Mouse (Mus musculus) large intestine, adult 2 months (tissue): ENCODE results near the gene D13Ertd608e. TPM values are rescaled to one million over a fixed set of nuclear protein-coding genes. Genes with fewer than 3 reads are reported as not detected.
"Not testable (repeated sequence)": the region's sequence is repeated elsewhere in the genome, so short reads cannot be mapped to it uniquely, and the experiment has no call there.

Source experiments
- DNase-seq: peaks from one replicate; pipeline ENCODE4 v3.0.0-alpha.2; 2012; ENCODE audit warnings: low read depth, low spot score
- WGBS: fragments of 180-500 bp; shearing (Covaris S2); methylation state at CpG from one replicate; pipeline ENCODE4 v1.1.7; 2018; 5-methylcytosine and 5-hydroxymethylcytosine counted together
- polyA plus RNA-seq: library from polyadenylated mRNA; depleted of rRNA; stranded (reverse); fragments of >200 nt; gene quantifications from 2 replicates; pipeline ENCODE4 v1.2.3, GENCODE M21; 2012; rRNA removed

The D13Ertd608e gene
- polyA plus RNA-seq: not detected in 2 replicates

GRCm38 (mm10) chr13:119835320-119836056 lies at the start of gene D13Ertd608e:
Gene D13Ertd608e (plus strand): TSS chr13:119836006.
- DNase-seq: not testable (repeated sequence)
- 11% methylated on average over 19 of the region's 25 CpGs for WGBS

GRCm38 (mm10) chr13:119789851-119790717 lies 45.7 kb upstream of the D13Ertd608e start:
- no peak for DNase-seq
- WGBS: 1% methylated on average over 50 of the region's 66 CpGs

GRCm38 (mm10) chr13:119790761-119791579 lies 44.8 kb upstream of the D13Ertd608e start, which contains the start of gene Zfp131:
Gene Zfp131 (minus strand): TSS chr13:119790889.
- peak; percentile 61 for DNase-seq
- under 1% methylated on average over 84 of the region's 86 CpGs for WGBS

GRCm38 (mm10) chr13:119791580-119792135 lies 44.1 kb upstream of the D13Ertd608e start:
- 3% methylated on average over 18 of the region's 18 CpGs for whole genome bisulfite sequencing
- DNase-seq: no peak

GRCm38 (mm10) chr13:119792791-119793404 lies 42.9 kb upstream of the D13Ertd608e start:
- 78% methylated on average over 5 of the region's 5 CpGs for WGBS
- DNase-seq: no peak

- no peak for DNase-seq
- 33% methylated on average over 4 of the region's 4 CpGs for WGBS
Observed at GRCm38 (mm10) chr13:119797656-119798055, 38.1 kb upstream of the D13Ertd608e start.

GRCm38 (mm10) chr13:119808937-119809336 lies 26.9 kb upstream of the D13Ertd608e start:
- WGBS: 52% methylated on average over 2 of the region's 2 CpGs
- DNase-seq: no peak

GRCm38 (mm10) chr13:119810031-119810430 lies 25.8 kb upstream of the D13Ertd608e start:
- DNase-seq: no peak
- 75% methylated on average over 9 of the region's 9 CpGs for WGBS

- no peak for DNase-seq
- 36% methylated on average over 8 of the region's 8 CpGs for WGBS
Observed at GRCm38 (mm10) chr13:119816798-119817197, 19.0 kb upstream of the D13Ertd608e start.

- no peak for DNase-seq
- 35% methylated on average over 2 of the region's 2 CpGs for WGBS
Observed at GRCm38 (mm10) chr13:119817579-119818206, 18.1 kb upstream of the D13Ertd608e start.

- not testable (repeated sequence) for DNase-seq
Observed at GRCm38 (mm10) chr13:119830116-119830515, 5.7 kb upstream of the D13Ertd608e start, which contains the start of gene AF067063. Gene AF067063 (minus strand): TSS chr13:119830216.

- DNase-seq: not testable (repeated sequence)
- WGBS: 8% methylated on average over 23 of the region's 23 CpGs
Observed at GRCm38 (mm10) chr13:119836324-119836811, 562 bp downstream of the D13Ertd608e start.

- not testable (repeated sequence) for DNase-seq
- WGBS: 14% methylated on average over 14 of the region's 23 CpGs
Observed at GRCm38 (mm10) chr13:119837719-119838337, 2.0 kb downstream of the D13Ertd608e start.

- DNase-seq: not testable (repeated sequence)
- 33% methylated on average over 6 of the region's 6 CpGs for WGBS
Observed at GRCm38 (mm10) chr13:119839982-119840381, 4.2 kb downstream of the D13Ertd608e start.

GRCm38 (mm10) chr13:119862399-119862798 lies 26.6 kb downstream of the D13Ertd608e start:
- DNase-seq: not testable (repeated sequence)
- no CpG with 5 or more reads among the region's 6 CpGs for WGBS

GRCm38 (mm10) chr13:119864395-119864999 lies 28.7 kb downstream of the D13Ertd608e start:
- not testable (repeated sequence) for DNase-seq
- WGBS: 65% methylated on average over 6 of the region's 7 CpGs

GRCm38 (mm10) chr13:119886896-119887295 lies 51.1 kb downstream of the D13Ertd608e start:
- 28% methylated on average over 4 of the region's 4 CpGs for WGBS
- not testable (repeated sequence) for DNase-seq
